In the genomic region with DNA sequence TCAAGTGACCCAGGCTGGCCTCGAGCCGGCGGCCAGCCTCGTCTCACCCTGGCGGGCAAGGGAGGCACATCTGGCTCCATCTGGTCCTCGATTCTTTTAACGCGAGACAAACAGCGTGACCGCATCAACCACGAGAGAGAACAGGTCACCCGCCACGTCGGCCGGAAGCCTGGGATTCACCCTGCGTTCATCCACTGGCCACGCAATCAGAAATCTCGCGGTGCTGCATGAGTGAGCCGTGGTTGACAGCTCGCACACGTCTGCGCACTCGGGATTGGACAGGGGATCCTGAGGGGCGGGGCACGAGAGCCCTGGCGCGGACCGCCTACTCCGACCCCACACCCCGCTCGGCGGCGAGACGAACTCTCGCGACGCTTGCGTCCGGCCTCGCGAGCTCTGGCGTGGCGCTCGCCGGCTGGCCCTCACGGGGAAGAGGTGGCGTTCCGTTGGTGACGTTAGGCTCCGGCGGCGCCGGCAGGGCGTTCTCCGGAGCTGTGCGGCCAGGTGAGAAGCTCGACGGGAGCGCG, we compare ENCODE assay signal across 7 mouse cellular contexts. TPM values are rescaled to one million over a fixed set of nuclear protein-coding genes. Genes with fewer than 3 reads are reported as not detected.
DNase-seq lines count a peak whose midpoint lies in the region; ATAC-seq lines count a peak whose summit lies in the region.

Gene Nktr (plus strand): TSS at position 378 of the 527 bp plus-strand sequence.

- peak within 1 kb of the TSS; percentile 98 for H3K4me3 ChIP-seq in embryonic facial prominence, embryonic 12.5 days
- H3K4me3 ChIP-seq in limb, embryonic 11.5 days (ENCODE audit: low read depth, low read length): peak within 1 kb of the TSS; percentile 72
- H3K4me3 ChIP-seq in midbrain, embryonic 14.5 days (replicated peaks; ENCODE audit: low read depth, low read length): peak within 1 kb of the TSS; percentile 92

- peak within 1 kb of the TSS; percentile 88 for H3K4me2 ChIP-seq in embryonic facial prominence, embryonic 12.5 days (replicated peaks)
- peak within 1 kb of the TSS; percentile 85 for H3K4me2 ChIP-seq in limb, embryonic 11.5 days (ENCODE audit: low read depth, severe bottlenecking)
- peak within 1 kb of the TSS; percentile 79 for H3K4me2 ChIP-seq in midbrain, embryonic 14.5 days (ENCODE audit: low read length)

- H3K4me1 ChIP-seq in embryonic facial prominence, embryonic 12.5 days: peaks cover 7% of the 10 kb centered on the region; the same call in 1 of the 2 replicates
- H3K4me1 ChIP-seq in limb, embryonic 11.5 days (ENCODE audit: control insufficient read depth, insufficient read depth, low read length): peaks cover 7% of the 10 kb centered on the region; the same call in 1 of the 2 replicates
- H3K4me1 ChIP-seq in midbrain, embryonic 14.5 days (ENCODE audit: control insufficient read depth, insufficient read depth, low read length): peaks cover 9% of the 10 kb centered on the region

- peak; percentile 98 for ATAC-seq in embryonic facial prominence, embryonic 12.5 days (ENCODE audit: insufficient number of reproducible peaks, insufficient read depth, low FRiP score, low TSS enrichment)
- ATAC-seq in limb, embryonic 11.5 days (ENCODE audit: insufficient number of reproducible peaks, low FRiP score, low TSS enrichment, low read depth): peak; percentile 99
- ATAC-seq in midbrain, embryonic 14.5 days (ENCODE audit: low FRiP score, low TSS enrichment): peak; percentile 99

- no peaks in the 10 kb centered on the region; the same call in none of the 2 replicates for H3K36me3 ChIP-seq in embryonic facial prominence, embryonic 12.5 days
- H3K36me3 ChIP-seq in limb, embryonic 11.5 days (ENCODE audit: control insufficient read depth, insufficient read depth, low read length): no peaks in the 10 kb centered on the region
- no peaks in the 10 kb centered on the region for H3K36me3 ChIP-seq in midbrain, embryonic 14.5 days (ENCODE audit: control insufficient read depth, insufficient read depth, low read length)

- H3K9me3 ChIP-seq in embryonic facial prominence, embryonic 12.5 days: no peaks in the 10 kb centered on the region
- no peaks in the 10 kb centered on the region for H3K9me3 ChIP-seq in limb, embryonic 11.5 days (ENCODE audit: control insufficient read depth, low read length)
- no peaks in the 10 kb centered on the region for H3K9me3 ChIP-seq in midbrain, embryonic 14.5 days (ENCODE audit: control insufficient read depth, low read length)

- peak within 1 kb of the TSS; percentile 96 for H3K27ac ChIP-seq in embryonic facial prominence, embryonic 12.5 days
- H3K27ac ChIP-seq in limb, embryonic 11.5 days (replicated peaks; ENCODE audit: low read depth, low read length): peak within 1 kb of the TSS; percentile 93
- peak within 1 kb of the TSS; percentile 96 for H3K27ac ChIP-seq in midbrain, embryonic 14.5 days (replicated peaks; ENCODE audit: low read depth, low read length)

- peak within 1 kb of the TSS; percentile 98 for H3K9ac ChIP-seq in embryonic facial prominence, embryonic 12.5 days
- H3K9ac ChIP-seq in limb, embryonic 11.5 days (ENCODE audit: low read length): peak within 1 kb of the TSS; percentile 91
- peak within 1 kb of the TSS; percentile 91 for H3K9ac ChIP-seq in midbrain, embryonic 14.5 days (replicated peaks; ENCODE audit: low read length)

- WGBS in embryonic facial prominence, embryonic 12.5 days: under 1% methylated on average over 47 of the region's 61 CpGs
- WGBS in limb, embryonic 11.5 days: under 1% methylated on average over 53 of the region's 61 CpGs
- WGBS in midbrain, embryonic 14.5 days: under 1% methylated on average over 59 of the region's 61 CpGs

- peak; percentile 97 for DNase-seq in adrenal gland, postnatal 25 days
- peak; percentile 100 for DNase-seq in heart, adult 11 months
- DNase-seq in kidney, adult 18-20 months: peak; percentile 97
- DNase-seq in limb, embryonic 11.5 days (ENCODE audit: low spot score): peak; percentile 97
- DNase-seq in midbrain, embryonic 14.5 days: peak; percentile 100
- DNase-seq in spleen, adult 18-20 months: peak; percentile 95

- H3K27me3 ChIP-seq in embryonic facial prominence, embryonic 12.5 days: no peaks in the 10 kb centered on the region
- H3K27me3 ChIP-seq in limb, embryonic 11.5 days (ENCODE audit: control insufficient read depth, insufficient read depth, low read length): no peaks in the 10 kb centered on the region
- H3K27me3 ChIP-seq in midbrain, embryonic 14.5 days (ENCODE audit: control insufficient read depth, insufficient read depth, low read length): no peaks in the 10 kb centered on the region

RNA-seq across cellular contexts. Expression of gene Nktr, which starts in this region (rescaled TPM):
- total RNA-seq in adrenal gland, postnatal 25 days (2021): 90.6 and 90.8 TPM in 2 replicates
- 73.7 and 85.5 TPM in 2 replicates for polyA plus RNA-seq in embryonic facial prominence, embryonic 12.5 days (2016; fragmentation: Nextera tagmentation; extraction: Ambion mirVana)
- 65.1 and 69.0 TPM in 2 replicates for polyA plus RNA-seq in limb, embryonic 11.5 days (2014; fragmentation: Nextera tagmentation; extraction: Ambion mirVana)
- polyA plus RNA-seq in midbrain, embryonic 14.5 days (2014; fragmentation: Nextera tagmentation; extraction: Ambion mirVana): 61.5 and 73.0 TPM in 2 replicates

Comparison
In these comparisons a context has a peak if more than half of its experiments do, and no peak if none do; other contexts are left out.
1. Peak in every context shown above with its lines: DNase-seq, ATAC-seq, H3K4me3 ChIP-seq and H3K27ac ChIP-seq.